Mouse (Mus musculus): ENCODE results near the gene March6.

- TF ChIP-seq CTCF (IDR thresholded peaks at IDR 0.05; ENCODE audit: low read depth, low read length) (no peak), POLR2A (IDR thresholded peaks at IDR 0.05; ENCODE audit: borderline replicate concordance, low read depth, low read length) (no peak)
Measured at GRCm38 (mm10) chr15:31531446-31532330, 835 bp upstream of the March6 start.
